Mouse (Mus musculus): Measurements from ENCODE around the gene Tmem17.

Tmem17 gene

GRCm38 (mm10) chr11:22564676-22565075, 52.8 kb downstream of the Tmem17 start:
- no peak for DNase-seq (ENCODE audit: extremely low read depth, low read depth, low spot score)

Measured in fat pad, adult 2 months (tissue).